Mouse (Mus musculus) urinary bladder, postnatal 10 days (tissue): ENCODE measurements around the gene Ppib.
A peak's percentile ranks its signal among the peaks of the same experiment; 100 is the strongest.

Experiments used
- DNase-seq: peaks from one replicate; pipeline ENCODE4 v3.0.0; 2022; ENCODE audit warnings: low spot score

Gene Ppib

GRCm38 (mm10) chr9:66059583-66060307 lies at the start of gene Ppib:
TSS of gene Ppib (plus strand) at chr9:66060222.
- peak; percentile 84 for DNase-seq

GRCm38 (mm10) chr9:66020601-66021000 lies 39.4 kb upstream of the Ppib start:
- no peak for DNase-seq

DNA sequence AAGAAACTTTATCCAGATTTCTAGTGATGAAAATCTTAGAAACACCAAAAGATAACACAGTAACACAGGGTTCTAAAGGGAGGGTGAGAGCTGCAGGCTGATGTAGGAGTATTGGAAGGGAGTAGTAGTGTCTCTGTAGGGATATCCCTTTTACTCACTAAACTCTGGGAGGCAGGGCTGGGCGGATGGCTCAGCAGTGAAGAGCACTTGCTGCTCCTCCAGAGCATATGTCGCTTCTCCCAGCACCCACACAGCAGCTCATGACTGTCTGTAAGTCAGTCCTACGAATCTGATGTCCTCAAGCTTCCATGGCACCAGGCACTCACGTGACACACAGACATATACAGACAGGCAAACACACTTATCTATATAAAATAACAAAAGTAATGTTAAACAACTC lies 21.9 kb upstream of the Ppib start:
- DNase-seq: no peak

DNA sequence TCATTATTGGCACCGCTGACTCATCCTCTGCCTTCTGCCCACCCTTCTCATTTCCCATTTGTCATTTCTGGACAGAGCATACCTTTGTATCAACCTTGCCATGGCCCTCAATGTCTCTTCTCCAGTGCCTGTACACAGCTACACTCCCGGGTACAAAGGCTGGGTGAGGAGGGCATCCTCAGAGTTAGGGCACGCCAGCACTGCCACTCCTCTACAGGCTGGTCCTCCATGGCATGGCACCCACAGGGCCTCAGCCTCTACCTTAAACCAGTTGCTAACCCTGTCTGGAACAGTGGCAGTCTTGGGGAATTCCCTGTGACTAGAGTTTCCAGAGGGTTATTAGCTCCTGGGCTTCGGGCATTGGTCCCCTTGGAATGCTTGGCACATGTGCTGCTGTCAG lies 21.4 kb upstream of the Ppib start:
- no peak for DNase-seq

GRCm38 (mm10) chr9:66039290-66039689 lies 20.7 kb upstream of the Ppib start:
- no peak for DNase-seq

DNA sequence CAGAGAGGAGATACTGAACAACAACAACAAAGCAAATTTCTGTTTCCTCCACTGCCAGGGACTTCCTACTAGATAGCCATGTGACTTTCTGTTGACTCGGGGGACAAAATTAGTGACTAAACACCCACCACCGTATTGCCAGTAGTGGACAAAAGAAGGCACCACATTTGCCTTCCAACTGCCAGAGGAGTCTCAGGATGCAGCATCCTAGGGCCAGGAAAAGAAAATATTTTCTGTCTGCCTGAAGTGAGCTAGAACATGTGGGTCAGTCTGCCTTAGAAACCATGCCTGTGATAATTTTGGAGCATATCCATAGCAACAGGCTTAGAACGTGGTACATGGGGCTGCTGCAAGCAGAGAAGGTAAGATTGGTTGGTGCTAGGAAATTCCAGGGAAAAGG lies 19.2 kb upstream of the Ppib start:
- DNase-seq: no peak

GRCm38 (mm10) chr9:66042331-66042730 lies 17.7 kb upstream of the Ppib start:
- DNase-seq: no peak

- DNase-seq: no peak
These were observed 16.8 kb upstream of the Ppib start for GRCm38 (mm10) chr9:66043241-66043640.

DNA sequence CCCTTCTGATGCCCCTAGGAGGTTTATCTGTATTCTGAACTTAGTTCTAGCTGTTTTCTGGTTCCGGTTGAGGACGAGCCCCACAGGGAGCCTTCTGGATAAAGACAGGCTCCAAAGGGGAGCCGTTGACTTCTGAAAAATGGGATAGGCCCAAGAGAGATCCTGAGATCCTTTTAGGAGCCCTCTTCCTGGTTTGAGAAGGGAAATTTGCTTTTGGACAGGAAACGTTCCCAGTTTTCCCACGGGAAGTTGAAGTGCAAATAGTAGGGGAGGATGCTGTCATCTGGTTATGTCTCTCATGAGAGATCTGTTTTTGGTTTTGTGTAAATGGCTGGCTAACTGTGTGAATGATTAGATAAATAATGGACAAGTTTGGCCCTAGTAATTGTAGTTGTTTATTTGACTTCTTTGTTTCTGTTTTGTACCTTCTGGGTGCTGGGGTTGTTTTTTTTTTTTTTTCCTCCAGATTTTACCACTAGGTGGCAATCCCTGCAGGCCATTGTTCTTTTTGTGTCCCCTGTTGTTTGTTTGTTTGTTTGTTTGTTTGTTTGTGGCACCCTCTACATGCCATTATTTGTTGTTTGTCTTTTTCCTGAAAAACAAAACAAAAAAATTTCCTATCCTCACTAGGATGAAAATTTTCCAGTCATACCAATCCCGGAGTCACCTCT lies 10.0 kb upstream of the Ppib start:
- DNase-seq: no peak

DNA sequence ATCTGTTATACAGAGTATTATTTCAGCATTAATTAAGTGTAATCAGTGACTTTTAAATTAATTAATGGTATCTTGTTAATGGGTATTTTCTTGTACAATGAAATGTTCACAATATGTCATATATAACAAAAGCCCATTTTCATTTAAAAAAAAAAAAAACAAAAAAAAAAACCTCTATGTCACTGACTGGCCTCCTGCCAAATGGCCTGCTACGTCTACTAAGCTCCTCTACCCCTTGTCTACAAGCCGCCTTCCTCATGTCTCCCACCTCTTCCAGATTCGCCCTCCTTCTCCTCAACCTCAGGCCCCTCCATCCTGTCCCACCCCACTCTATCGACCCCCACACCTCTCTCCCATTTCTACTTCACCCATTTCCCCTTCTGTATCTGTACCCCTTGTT lies 8.5 kb upstream of the Ppib start:
- DNase-seq: no peak

DNA sequence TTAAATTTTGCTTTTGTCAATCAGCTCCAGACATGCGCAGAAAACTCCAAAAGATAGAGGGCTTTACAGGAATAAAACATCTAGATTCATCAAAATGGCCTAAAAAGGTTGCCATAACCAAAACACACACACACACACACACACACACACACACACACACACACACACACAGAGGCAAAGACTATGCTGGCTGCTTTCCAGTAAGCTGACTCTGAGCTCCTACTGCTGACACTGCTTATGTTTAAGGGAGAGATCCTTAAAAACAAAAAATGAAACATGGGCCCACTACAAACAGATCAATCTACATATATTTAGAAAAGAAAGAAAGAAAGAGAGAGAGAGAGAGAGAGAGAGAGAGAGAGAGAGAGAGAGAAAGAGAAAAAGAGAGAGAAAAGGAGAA lies 7.3 kb upstream of the Ppib start:
- no peak for DNase-seq

DNA sequence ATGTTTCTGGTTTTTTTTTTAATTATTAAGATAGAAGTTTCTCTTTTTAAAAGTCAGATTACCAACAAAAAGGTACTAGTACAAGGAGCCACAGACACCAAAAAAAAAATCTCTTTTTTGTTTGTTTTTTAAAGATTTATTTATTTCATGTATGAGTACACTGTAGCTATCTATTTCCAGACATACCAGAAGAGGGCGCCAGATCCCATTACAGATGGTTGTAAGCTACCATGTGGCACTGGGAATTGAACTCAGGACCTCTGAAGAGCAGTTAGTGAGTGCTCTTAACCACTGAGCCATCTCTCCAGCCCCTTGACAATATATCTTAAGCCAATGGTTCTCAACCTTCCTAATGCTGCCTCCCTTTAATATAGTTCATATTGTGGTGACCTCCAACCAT lies 6.4 kb upstream of the Ppib start:
- DNase-seq: no peak

DNA sequence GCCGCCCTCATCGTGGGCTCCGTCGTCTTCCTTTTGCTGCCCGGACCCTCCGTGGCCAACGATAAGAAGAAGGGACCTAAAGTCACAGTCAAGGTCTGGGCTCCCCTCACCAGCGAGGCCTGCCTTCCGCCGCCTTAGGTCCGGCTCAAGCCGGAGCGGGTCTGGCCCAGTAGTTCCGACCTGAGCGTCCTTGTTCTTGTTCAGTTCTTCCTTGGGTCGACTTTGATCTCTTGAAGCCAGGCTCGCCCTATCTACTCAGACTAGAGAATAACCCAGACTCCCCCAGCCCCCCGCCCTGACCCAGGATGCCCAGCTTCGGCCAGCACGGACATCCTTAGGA lies 256 bp downstream of the Ppib start:
- no peak for DNase-seq

GRCm38 (mm10) chr9:66060986-66061385 lies 964 bp downstream of the Ppib start:
- DNase-seq: no peak

DNA sequence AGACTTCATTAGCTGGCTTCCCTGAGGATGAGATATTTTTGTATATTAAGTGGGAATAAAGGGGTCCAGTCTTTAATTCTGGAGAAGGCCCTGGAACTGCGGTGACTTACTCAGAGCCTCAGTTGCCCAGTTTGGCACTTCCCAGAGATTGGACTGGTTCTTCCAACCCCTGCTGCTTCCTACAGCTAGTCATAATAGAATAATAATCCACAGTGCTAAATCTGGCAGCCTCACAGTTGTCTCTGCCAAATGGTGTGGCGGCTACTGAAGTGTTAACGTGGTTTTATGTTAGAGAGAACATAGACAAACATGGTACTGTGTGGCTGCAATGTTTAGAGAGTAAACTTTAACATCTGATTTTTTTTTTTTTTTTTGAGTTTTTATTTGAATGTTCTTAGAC lies 1.6 kb downstream of the Ppib start:
- DNase-seq: no peak

GRCm38 (mm10) chr9:66063446-66063845 lies 3.4 kb downstream of the Ppib start:
- DNase-seq: no peak

DNA sequence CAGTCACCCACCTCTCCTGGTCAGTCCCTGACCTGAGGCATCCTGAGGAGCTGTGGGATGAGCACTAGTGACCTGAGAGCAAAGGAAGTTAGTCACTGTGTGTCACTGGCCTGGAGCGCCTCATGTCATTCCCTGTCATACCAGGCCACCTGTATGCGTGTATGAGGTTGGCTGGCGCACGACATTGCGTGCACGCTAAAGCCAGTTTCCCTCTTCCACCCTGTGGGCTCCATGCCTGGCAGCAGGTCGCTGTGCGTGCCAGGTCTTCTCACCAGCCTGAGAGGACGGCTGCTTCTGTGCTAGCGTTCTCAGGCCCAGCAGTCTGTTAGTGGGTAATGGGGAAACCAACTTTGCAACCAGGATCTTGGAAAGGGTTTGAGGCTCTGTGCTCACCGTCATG lies 4.3 kb downstream of the Ppib start:
- no peak for DNase-seq

DNA sequence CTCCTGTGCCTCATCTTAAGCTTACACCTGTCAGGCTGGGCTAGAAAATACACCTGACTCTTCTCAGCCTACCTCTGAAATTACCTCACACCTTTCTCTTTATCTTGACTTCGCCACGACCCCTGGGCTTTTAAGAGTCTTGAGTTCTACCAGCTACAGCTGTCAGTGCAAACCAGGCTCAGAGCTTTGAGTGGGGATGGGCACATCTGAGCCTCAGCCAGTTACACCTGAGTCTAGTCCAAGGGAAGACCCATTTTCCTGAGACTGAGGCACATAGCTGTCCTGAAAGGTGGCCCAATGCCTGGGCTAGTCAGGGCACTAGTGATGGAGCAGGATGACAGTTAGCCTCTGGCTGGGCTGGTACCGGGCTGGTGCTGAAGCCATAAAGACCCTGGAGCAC lies 6.8 kb downstream of the Ppib start:
- DNase-seq: no peak

- no peak for DNase-seq
These were observed 7.5 kb downstream of the Ppib start for GRCm38 (mm10) chr9:66067542-66067941.

DNA sequence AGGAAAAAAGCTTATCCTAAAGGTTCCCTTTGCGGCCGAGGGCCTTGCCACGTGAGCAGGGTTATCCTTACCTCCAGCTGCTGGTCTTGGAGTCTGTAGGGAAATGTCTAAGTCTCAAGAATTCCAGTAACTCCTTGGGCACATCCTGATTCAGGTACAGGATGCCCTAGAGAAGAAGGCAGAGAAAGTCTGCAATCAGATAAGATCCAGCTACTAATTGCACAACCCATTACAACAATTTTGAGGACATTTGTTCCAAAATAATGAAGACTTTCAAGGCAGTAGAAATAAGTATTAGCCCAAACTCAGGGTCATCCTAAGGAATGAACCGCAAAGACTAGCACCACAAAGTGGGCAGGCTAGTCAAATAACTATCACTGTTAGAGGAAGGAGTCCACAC lies 8.0 kb downstream of the Ppib start:
- no peak for DNase-seq

DNA sequence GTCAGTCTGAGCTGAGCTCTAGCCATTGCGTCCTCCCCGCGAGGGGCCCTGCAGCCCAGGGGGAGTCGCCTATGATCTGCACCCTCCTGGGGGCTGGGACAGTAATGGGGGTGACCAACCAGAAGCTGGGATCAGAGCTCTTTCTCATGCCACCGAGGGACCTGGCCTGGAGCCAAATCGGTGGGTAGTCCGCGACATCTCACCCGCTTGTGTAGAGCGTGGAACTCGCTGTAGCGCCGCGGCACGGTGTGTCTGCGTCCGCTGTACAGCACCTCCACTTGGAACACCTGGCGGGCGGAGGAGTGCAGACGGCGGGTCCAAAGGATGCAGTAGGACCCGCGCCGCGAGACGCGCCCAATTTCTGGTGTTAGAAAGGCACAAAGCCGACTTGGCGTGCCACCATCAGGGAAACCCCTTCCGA lies 9.0 kb downstream of the Ppib start:
- DNase-seq: no peak

DNA sequence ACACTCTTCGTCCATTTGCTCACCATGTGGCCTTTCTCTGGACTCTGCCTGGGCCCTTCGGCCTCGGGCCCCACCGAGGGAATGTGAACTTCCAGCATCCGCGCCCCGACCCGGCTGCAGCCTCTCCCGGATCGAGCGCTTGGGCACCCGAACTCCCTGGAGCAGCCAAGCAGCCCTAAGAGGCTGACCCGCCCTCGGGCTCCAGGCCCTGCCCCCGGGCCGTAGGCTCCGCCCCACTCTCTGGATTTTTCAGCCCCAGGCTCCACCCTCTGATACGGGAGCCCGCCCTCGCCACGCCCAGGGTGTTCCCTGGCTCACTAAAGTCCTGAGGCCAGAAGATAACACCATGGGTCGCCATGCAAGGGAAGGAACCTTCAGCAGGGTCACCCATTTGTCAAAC lies 9.6 kb downstream of the Ppib start, which contains the start of gene Snx22:
Gene Snx22 (minus strand): TSS at position 137 of the 400 bp plus-strand sequence.
- DNase-seq: peak; percentile 39

DNA sequence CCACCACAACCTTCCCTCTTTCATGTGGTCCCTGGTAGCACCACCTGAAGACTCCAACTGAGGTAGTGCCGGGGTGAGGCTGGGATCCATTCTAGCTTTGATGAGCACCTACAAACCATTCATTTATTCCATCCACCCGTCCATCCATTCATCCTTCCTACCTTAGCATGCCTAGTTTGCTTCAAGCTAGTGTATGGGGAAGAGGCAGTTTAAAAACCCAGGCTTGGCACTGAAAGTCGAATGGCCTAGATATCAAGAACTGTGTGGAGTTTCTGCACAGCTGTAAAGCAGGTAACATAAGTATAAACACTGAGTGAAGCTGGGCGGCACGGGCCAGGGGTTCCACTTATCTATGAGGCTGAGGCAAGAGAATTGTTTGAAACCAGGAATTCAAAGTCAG lies 10.1 kb downstream of the Ppib start:
- DNase-seq: no peak

DNA sequence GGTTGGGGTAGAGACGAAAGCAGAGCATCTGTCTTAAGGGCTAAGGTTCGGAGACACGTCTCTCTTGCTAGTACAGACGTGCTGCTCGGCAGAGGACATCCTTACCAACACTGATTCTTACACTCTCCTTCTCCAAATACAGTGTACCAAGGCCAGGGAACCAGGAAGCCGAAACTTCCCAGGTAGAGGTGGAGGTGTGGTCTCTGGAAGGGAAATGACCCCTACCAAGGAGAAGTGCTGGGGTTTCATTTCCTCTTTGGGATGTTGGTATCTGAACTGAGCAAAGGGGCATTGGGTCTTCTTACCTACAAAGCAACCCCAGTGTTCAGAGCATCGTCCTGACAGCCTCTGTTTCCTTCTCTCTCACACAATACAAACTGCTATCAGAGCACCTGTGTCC lies 12.7 kb downstream of the Ppib start:
- DNase-seq: no peak
